Mouse (Mus musculus) layer of hippocampus, postnatal 14 days (tissue): ENCODE results near the gene Epb41l5. TPM values are rescaled to one million over a fixed set of nuclear protein-coding genes. Genes with fewer than 3 reads are reported as not detected.

Source experiments
- DNase-seq, 2 experiments: peaks; one replicate each; pipeline ENCODE4 v3.0.0; 2021 to 2022; ENCODE audit warnings: low spot score in 2 of 2, mixed read lengths in 1 of 2
- total RNA-seq, 2 experiments: library from RNA; stranded (reverse); gene quantifications; 2 replicates each; pipeline ENCODE4 v1.2.3; 2021

Gene Epb41l5
- total RNA-seq, 2 experiments from 2014 or later, result 7.1 to 7.8 TPM

DNA sequence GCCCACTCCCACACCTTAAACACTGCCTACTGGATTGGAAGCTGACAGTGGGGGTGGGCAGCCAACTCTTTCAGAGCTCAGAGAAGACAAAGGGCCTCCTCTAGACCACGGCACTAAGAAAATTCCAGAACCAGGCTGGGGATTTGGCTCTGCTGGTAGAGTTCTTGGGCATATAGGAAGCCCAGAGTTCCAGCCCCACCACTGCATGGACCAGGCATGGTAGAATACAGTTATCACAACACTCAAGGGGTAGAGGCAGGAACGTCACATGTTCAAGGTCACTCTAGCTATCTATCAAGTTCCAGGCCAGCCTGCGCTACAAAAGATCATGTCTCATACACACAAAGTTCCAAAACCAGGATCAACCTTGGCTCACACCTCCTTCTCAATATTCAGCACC is 145.6 kb downstream of the Epb41l5 start:
- no peak for DNase-seq

GRCm38 (mm10) chr1:119502729-119503128 is 146.1 kb downstream of the Epb41l5 start:
- no peak for DNase-seq

GRCm38 (mm10) chr1:119501881-119502280 is 146.9 kb downstream of the Epb41l5 start:
- no peak for DNase-seq

GRCm38 (mm10) chr1:119499456-119499855 is 149.3 kb downstream of the Epb41l5 start:
- no peak for DNase-seq

DNA sequence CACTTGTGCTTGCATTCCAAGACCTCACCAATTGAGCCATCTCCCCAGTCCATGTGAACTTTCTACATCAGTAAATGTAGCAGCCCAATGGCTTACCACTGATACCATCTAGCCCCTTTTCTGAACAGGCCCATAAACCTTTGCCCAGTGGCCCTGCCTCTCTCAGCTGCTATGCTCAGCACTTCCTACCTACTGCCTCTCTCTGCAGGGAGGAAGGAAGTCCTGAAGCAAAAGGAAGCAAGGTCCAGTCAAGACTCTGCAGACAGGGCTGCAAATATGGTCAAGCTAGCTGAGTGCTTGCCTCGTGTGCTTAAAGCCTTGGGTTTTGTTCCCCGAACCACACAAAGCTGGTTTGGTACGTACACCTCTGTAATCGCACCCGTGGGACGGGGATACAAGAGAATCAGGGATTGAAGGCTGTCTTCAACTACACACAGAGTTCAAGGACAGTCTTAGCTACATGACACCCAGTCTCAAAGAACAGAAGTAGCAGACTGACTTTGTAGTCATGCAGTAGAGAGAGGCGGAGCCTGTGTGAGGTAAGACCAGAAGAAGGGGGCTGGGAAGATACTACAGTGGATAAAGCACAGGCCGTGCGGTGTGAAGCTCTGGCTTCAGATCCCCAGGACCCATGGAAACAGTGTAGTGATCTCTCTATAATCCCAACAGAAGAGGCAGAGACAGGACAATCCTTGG is 150.1 kb downstream of the Epb41l5 start:
- no peak for DNase-seq

GRCm38 (mm10) chr1:119497346-119498004 is 151.3 kb downstream of the Epb41l5 start:
- DNase-seq, result no peak

DNA sequence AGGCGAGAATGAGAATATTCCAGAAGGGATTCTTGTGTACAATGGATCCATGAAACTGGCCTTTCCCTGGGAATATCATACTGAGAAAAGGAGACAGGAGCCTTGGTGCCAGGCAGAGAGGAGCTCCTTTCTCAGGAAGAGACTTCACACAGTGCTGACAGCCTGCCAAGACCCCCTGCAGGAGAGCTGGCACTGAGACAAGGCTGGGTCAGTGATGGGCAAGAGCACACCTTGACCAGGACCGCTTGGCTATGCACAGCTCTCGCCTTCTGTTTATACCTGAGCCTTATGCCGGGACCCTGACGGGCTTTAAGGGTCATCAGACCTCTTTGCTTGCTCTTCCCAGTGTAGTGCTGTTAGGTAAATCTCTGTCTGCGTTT is 153.4 kb downstream of the Epb41l5 start:
- no peak for DNase-seq

Other genes starting within 250 kb of the Epb41l5 start
- gene Inhbb, start 226.8 kb downstream of the Epb41l5 start, total RNA-seq, result 10 to 100 TPM in 1 of 2 experiments, 1 to 10 TPM in 1; 9.8 to 11.3 TPM
- gene Ralb, start 144.2 kb downstream of the Epb41l5 start, total RNA-seq, result 10 to 100 TPM; 27.2 to 29.1 TPM
- gene Tmem185b, start 122.8 kb downstream of the Epb41l5 start, total RNA-seq, result 10 to 100 TPM; 13.3 to 13.5 TPM
- gene Ptpn4, start 188.6 kb upstream of the Epb41l5 start, total RNA-seq, result 10 to 100 TPM; 51.2 to 73.9 TPM